Mouse (Mus musculus) hindbrain, postnatal 0 days (tissue): ENCODE results near the gene Slc16a3. TPM values are rescaled to one million over a fixed set of nuclear protein-coding genes. Genes with fewer than 3 reads are reported as not detected.

ENCODE experiments used
- ATAC-seq: fragments of 200-750 bp; cut with Nextera tagmentation; 2 replicates; pipeline ENCODE4 v1.8.0; 2017; ENCODE audit warnings: mild to moderate bottlenecking, moderate TSS enrichment, moderate library complexity
- DNase-seq: peaks from one replicate; pipeline ENCODE4 v3.0.0-alpha.2; 2015; ENCODE audit warnings: low spot score
- H3K27ac ChIP-seq: fragments of 300-500 bp; sonication (generic); 2 replicates; pipeline ENCODE4 v1.5.1; 2014; ENCODE audit warnings: mild to moderate bottlenecking
- H3K27me3 ChIP-seq: fragments of 300-500 bp; sonication (generic); 2 replicates; pipeline ENCODE4 v1.6.1; 2014; ENCODE audit warnings: low read length, mixed read lengths; ENCODE audit not compliant: insufficient read depth
- H3K36me3 ChIP-seq: fragments of 300-500 bp; sonication (generic); 2 replicates; pipeline ENCODE4 v1.6.1; 2014; ENCODE audit warnings: low read length, mixed read lengths; ENCODE audit not compliant: insufficient read depth
- H3K4me1 ChIP-seq: fragments of 300-500 bp; sonication (generic); 2 replicates; pipeline ENCODE4 v1.6.1; 2014; ENCODE audit warnings: antibody characterized with exemption, low read length, mixed read lengths; ENCODE audit not compliant: insufficient read depth
- H3K4me2 ChIP-seq: fragments of 300-500 bp; sonication (generic); 2 replicates; pipeline ENCODE4 v1.6.1; 2014; ENCODE audit warnings: low read depth, mild to moderate bottlenecking, low read length, moderate library complexity, mixed read lengths
- H3K4me3 ChIP-seq: fragments of 300-500 bp; sonication (generic); 2 replicates; pipeline ENCODE4 v1.5.1; 2014; ENCODE audit warnings: low read length
- H3K9ac ChIP-seq: fragments of 300-500 bp; sonication (generic); replicated peaks from 2 replicates; pipeline ENCODE4 v1.6.1; 2014; ENCODE audit warnings: mild to moderate bottlenecking, low read length, moderate library complexity, mixed read lengths
- H3K9me3 ChIP-seq: fragments of 300-500 bp; sonication (generic); 2 replicates; pipeline ENCODE4 v1.6.1; 2016; ENCODE audit warnings: low read length, mixed read lengths
- CTCF ChIP-seq: IDR thresholded peaks from 2 replicates; pipeline ENCODE4 v1.5.1; 2016; ENCODE audit warnings: antibody characterized with exemption, control low read depth, low read depth
- WGBS: fragments of 180-500 bp; shearing (Covaris S2); extraction: QIAGEN DNeasy Blood & Tissue Kit; methylation state at CpG from one replicate; pipeline ENCODE4 v1.1.7; 2014; 5-methylcytosine and 5-hydroxymethylcytosine counted together
- polyA plus RNA-seq: library from polyadenylated mRNA; unstranded; fragments of >200 nt; fragmentation: Nextera tagmentation; extraction: Ambion mirVana; gene quantifications from 2 replicates; pipeline ENCODE4 v1.2.1, GENCODE M21; 2015
- total RNA-seq: library from RNA; depleted of rRNA; stranded (reverse); fragments of >200 nt; gene quantifications from 2 replicates; pipeline ENCODE4 v1.2.3, GENCODE M21; 2014; rRNA removed

Gene Slc16a3
- 22.9 and 24.9 TPM in 2 replicates for total RNA-seq
- polyA plus RNA-seq: 6.4 and 7.8 TPM in 2 replicates

DNA sequence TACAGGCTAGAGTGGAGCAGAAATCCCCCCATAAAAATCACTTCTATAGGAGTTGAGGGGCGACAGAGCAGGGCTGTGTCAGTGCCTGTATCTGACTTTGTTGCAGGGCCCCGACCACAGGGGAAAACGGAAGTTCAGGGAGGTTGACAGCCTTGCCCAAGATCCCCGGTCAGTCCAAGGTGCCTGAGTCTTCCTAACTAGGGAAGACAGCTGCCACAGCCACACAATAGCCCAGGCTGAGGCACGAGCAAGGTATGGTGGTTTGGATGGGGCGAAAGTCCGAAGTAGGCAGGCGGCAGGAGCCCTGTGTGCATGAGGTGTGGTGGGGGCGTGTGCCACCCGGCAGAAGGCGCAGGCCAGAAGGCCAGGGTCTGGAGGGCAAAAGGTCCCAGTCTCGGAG is at the start of gene Slc16a3:
TSS of gene Slc16a3 (plus strand) at position 153 of the 400 bp plus-strand sequence.
- H3K27ac ChIP-seq: no peak within 1 kb of the TSS
- WGBS: 38% methylated on average over 12 of the region's 12 CpGs
- peaks cover 23% of the 10 kb centered on the region for H3K27me3 ChIP-seq
- peak within 1 kb of the TSS; percentile 53 for H3K4me2 ChIP-seq
- ATAC-seq: no peak
- no peak for TF ChIP-seq CTCF
- H3K4me1 ChIP-seq: peaks cover 10% of the 10 kb centered on the region; the same call in 1 of the 2 replicates
- no peaks in the 10 kb centered on the region for H3K36me3 ChIP-seq
- 0 out of 2 replicates have a peak within 1 kb of the TSS, but pooled peaks have one; percentile 14 for H3K9ac ChIP-seq
- H3K4me3 ChIP-seq: peak within 1 kb of the TSS; percentile 31
- H3K9me3 ChIP-seq: no peaks in the 10 kb centered on the region
- no peak for DNase-seq

DNA sequence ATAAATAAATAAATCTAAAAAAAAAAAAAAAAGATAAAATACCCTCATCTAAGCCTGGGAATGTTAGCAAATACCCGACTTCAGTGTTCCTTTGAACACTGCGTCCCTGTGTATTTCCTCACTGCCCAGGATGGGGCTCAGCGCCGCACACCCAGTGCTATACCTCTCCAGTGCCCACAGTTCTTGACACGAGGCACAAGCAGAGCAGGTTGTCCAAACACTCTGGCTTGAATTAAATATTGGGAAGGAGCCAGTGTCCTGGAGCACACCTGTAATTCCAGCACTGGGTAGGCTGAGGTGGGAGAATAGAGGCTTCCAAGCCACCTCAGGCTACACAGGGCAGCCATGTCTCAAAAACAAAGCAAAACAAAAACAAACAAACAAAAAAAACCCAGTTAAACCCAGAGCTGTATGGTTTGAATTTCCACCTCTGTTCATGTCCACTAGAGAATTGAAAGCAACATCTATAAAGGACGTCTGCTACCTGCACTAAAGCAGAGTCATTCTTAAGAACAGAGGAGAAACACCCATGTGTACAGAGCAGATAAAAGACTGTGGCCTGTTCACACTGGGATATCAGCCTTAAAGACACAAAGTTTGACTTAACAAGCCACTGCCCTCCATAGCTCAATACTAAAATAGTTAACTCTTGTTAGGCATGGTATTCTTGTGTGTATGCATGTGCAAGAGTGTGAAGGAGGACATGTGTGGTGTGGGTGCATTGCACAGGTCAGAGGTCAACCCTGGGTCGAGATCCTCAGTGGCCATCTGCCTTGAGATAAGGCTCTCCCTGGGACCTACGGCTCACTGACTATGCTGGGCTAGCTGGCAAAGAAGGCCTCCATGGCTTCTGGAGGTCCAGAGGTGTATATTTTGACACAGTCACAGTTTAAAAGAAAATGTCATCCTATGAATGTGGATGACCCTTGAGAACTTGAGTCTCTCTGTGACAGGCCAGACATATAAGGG is 47.7 kb upstream of the Slc16a3 start:
- DNase-seq: no peak
- no peak for TF ChIP-seq CTCF
- no peak overlapping the region for H3K27ac ChIP-seq
- H3K9ac ChIP-seq: no peak overlapping the region
- H3K4me3 ChIP-seq: no peak overlapping the region
- no peaks in the 10 kb centered on the region for H3K4me1 ChIP-seq
- H3K4me2 ChIP-seq: no peak overlapping the region
- H3K9me3 ChIP-seq: no peaks in the 10 kb centered on the region
- no peaks in the 10 kb centered on the region for H3K27me3 ChIP-seq
- ATAC-seq: no peak
- 89% methylated on average over 8 of the region's 8 CpGs for WGBS
- peaks cover 12% of the 10 kb centered on the region for H3K36me3 ChIP-seq

- no peak overlapping the region for H3K4me2 ChIP-seq
- 79% methylated on average over 21 of the region's 21 CpGs for WGBS
- H3K9ac ChIP-seq: no peak overlapping the region
- H3K9me3 ChIP-seq: no peaks in the 10 kb centered on the region
- no peaks in the 10 kb centered on the region for H3K27me3 ChIP-seq
- no peaks in the 10 kb centered on the region for H3K4me1 ChIP-seq
- H3K27ac ChIP-seq: no peak overlapping the region
- no peak for TF ChIP-seq CTCF
- H3K36me3 ChIP-seq: peaks cover 10% of the 10 kb centered on the region
- DNase-seq (no peak), ATAC-seq (no peak)
- H3K4me3 ChIP-seq: no peak overlapping the region
Measured at GRCm38 (mm10) chr11:120901729-120902486, 46.4 kb upstream of the Slc16a3 start.

- H3K4me3 ChIP-seq: no peak overlapping the region
- ATAC-seq (no peak), DNase-seq (no peak)
- H3K36me3 ChIP-seq: peaks cover 6% of the 10 kb centered on the region
- WGBS: 52% methylated on average over 10 of the region's 10 CpGs
- H3K27ac ChIP-seq: no peak overlapping the region
- no peak overlapping the region for H3K4me2 ChIP-seq
- no peaks in the 10 kb centered on the region for H3K27me3 ChIP-seq
- H3K4me1 ChIP-seq: no peaks in the 10 kb centered on the region
- no peak for TF ChIP-seq CTCF
- no peak overlapping the region for H3K9ac ChIP-seq
- no peaks in the 10 kb centered on the region for H3K9me3 ChIP-seq
Measured at GRCm38 (mm10) chr11:120902487-120903142, 45.7 kb upstream of the Slc16a3 start.

- DNase-seq (no peak), ATAC-seq (no peak)
- TF ChIP-seq CTCF: no peak
- H3K4me3 ChIP-seq: no peak overlapping the region
- WGBS: 80% methylated on average over 24 of the region's 24 CpGs
- no peaks in the 10 kb centered on the region for H3K9me3 ChIP-seq
- no peaks in the 10 kb centered on the region for H3K27me3 ChIP-seq
- H3K36me3 ChIP-seq: peaks cover 4% of the 10 kb centered on the region; the same call in 1 of the 2 replicates
- no peak overlapping the region for H3K9ac ChIP-seq
- no peak overlapping the region for H3K27ac ChIP-seq
- H3K4me2 ChIP-seq: no peak overlapping the region
- H3K4me1 ChIP-seq: no peaks in the 10 kb centered on the region
Measured at GRCm38 (mm10) chr11:120903159-120903850, 45.0 kb upstream of the Slc16a3 start.

GRCm38 (mm10) chr11:120904561-120904960 is 43.7 kb upstream of the Slc16a3 start:
- 93% methylated on average over 3 of the region's 3 CpGs for WGBS
- DNase-seq: no peak

More at GRCm38 (mm10) chr11:120904561-120904960, 43.7 kb upstream of the Slc16a3 start:
- ATAC-seq: no peak
- Histone ChIP-seq H3K36me3 (peaks cover 4% of the 10 kb centered on the region; the same call in 1 of the 2 replicates), H3K27ac (no peak overlapping the region), H3K9ac (no peak overlapping the region), H3K4me2 (no peak overlapping the region), H3K4me1 (no peaks in the 10 kb centered on the region), H3K4me3 (no peak overlapping the region), H3K9me3 (no peaks in the 10 kb centered on the region), H3K27me3 (no peaks in the 10 kb centered on the region)
- TF ChIP-seq CTCF: no peak
